In genomic region chr16:45832061-45832746, GRCm38 (mm10) we compare ENCODE assay signal across 11 mouse cellular contexts.
A peak's percentile ranks its signal among the peaks of the same experiment; 100 is the strongest.
DNase-seq lines count a peak whose midpoint lies in the region; ATAC-seq and TF ChIP-seq lines count a peak whose summit lies in the region.
"Had no signal": no experiment of that assay in that cellular context is flagged by ENCODE, and none has a peak within 500 bp of the region (broad histone marks: within the 10 kb centered on the region; RNA-seq: fewer than 3 reads in every experiment).

No protein-coding gene starts in this region.

- CTCF ChIA-PET in Patski (lab: Charles Lee), result no interaction called here

- H3K9ac ChIP-seq in heart, embryonic 12.5 days, result no peak overlapping the region
- no peak overlapping the region for H3K9ac ChIP-seq in heart, embryonic 16.5 days (ENCODE audit: low read length)
- H3K9ac ChIP-seq in liver, embryonic 12.5 days, result no peak overlapping the region

- 0 out of 2 replicates have a peak, but pooled peaks cover 4% of the 10 kb centered on the region for H3K9me3 ChIP-seq in heart, embryonic 12.5 days (replicated peaks)
- peaks cover 2% of the 10 kb centered on the region; the same call in 1 of the 2 replicates for H3K9me3 ChIP-seq in heart, embryonic 16.5 days (replicated peaks; ENCODE audit: control insufficient read depth, low read length)
- H3K9me3 ChIP-seq in liver, embryonic 12.5 days (replicated peaks), result no peaks in the 10 kb centered on the region

- no peak overlapping the region for H3K4me3 ChIP-seq in heart, embryonic 12.5 days
- H3K4me3 ChIP-seq in heart, embryonic 16.5 days (ENCODE audit: low read length), result no peak overlapping the region
- H3K4me3 ChIP-seq in liver, embryonic 12.5 days, result no peak overlapping the region

- TF ChIP-seq CTCF in Patski (IDR thresholded peaks at IDR 0.05), result peak; percentile 29

- peak overlapping the region; percentile 91 for H3K27ac ChIP-seq in heart, embryonic 12.5 days (ENCODE audit: poor library complexity, severe bottlenecking)
- H3K27ac ChIP-seq in heart, embryonic 16.5 days (ENCODE audit: low read length), result peak overlapping the region; percentile 51
- peak overlapping the region; percentile 7; the same call in 1 of the 2 replicates for H3K27ac ChIP-seq in liver, embryonic 12.5 days

- whole genome bisulfite sequencing in heart, embryonic 12.5 days, result 47% methylated on average over 8 of the region's 8 CpGs
- WGBS in heart, embryonic 16.5 days, result 34% methylated on average over 8 of the region's 8 CpGs
- 53% methylated on average over 8 of the region's 8 CpGs for WGBS in liver, embryonic 12.5 days (ENCODE audit: insufficient replicate concordance)

- intact Hi-C loops in heart, postnatal 36 days (cut with DNase I), result no loop called here

- peaks cover 13% of the 10 kb centered on the region for H3K36me3 ChIP-seq in heart, embryonic 12.5 days
- peaks cover 7% of the 10 kb centered on the region for H3K36me3 ChIP-seq in heart, embryonic 16.5 days (ENCODE audit: control insufficient read depth, insufficient read depth)
- H3K36me3 ChIP-seq in liver, embryonic 12.5 days, result no peaks in the 10 kb centered on the region
- H3K36me3 ChIP-seq: G1E had no signal

- in situ Hi-C loops in Patski (cut with MboI; ENCODE audit: low pct_unique_long_range_greater_than_20kb), result loop anchor here (10.0 kb wide), 1 partner anchor 263 kb away; no protein-coding TSS in a partner anchor

- peaks cover 58% of the 10 kb centered on the region for H3K4me1 ChIP-seq in heart, embryonic 12.5 days (replicated peaks)
- peaks cover 39% of the 10 kb centered on the region for H3K4me1 ChIP-seq in heart, embryonic 16.5 days (ENCODE audit: control insufficient read depth, insufficient read depth, low read length)
- H3K4me1 ChIP-seq in liver, embryonic 12.5 days, result peaks cover 25% of the 10 kb centered on the region

- H3K27me3 ChIP-seq in heart, embryonic 12.5 days (replicated peaks), result no peaks in the 10 kb centered on the region
- H3K27me3 ChIP-seq in Patski, result no peaks in the 10 kb centered on the region
- no peaks in the 10 kb centered on the region for H3K27me3 ChIP-seq in heart, embryonic 16.5 days (ENCODE audit: control insufficient read depth, insufficient read depth, low read length)
- no peaks in the 10 kb centered on the region for H3K27me3 ChIP-seq in liver, embryonic 12.5 days (replicated peaks)

- POLR2A ChIA-PET in Patski (lab: Charles Lee), result no interaction called here

- no peak for DNase-seq in heart, postnatal 36 days
- no peak for DNase-seq in Patski (ENCODE audit: low read depth, low spot score)
- no peak for DNase-seq in urinary bladder, postnatal 25 days (ENCODE audit: low spot score)
- no peak for DNase-seq in thymus, postnatal 0 days (ENCODE audit: low spot score)
- no peak for DNase-seq in adrenal gland, postnatal 10 days
- DNase-seq: right cerebral cortex, postnatal 14 days had no signal

- peak; percentile 87 for ATAC-seq in heart, embryonic 12.5 days (ENCODE audit: insufficient number of reproducible peaks, low FRiP score)
- no peak for ATAC-seq in Patski
- peak; percentile 59 for ATAC-seq in heart, embryonic 16.5 days (replicated peaks; ENCODE audit: extremely low read depth, insufficient read depth, low FRiP score)
- no peak for ATAC-seq in liver, embryonic 12.5 days
- ATAC-seq: forebrain, embryonic 14.5 days had no signal

- H3K4me2 ChIP-seq in heart, embryonic 12.5 days, result peak overlapping the region; percentile 39
- peak overlapping the region; percentile 8; the same call in 1 of the 2 replicates for H3K4me2 ChIP-seq in heart, embryonic 16.5 days (ENCODE audit: low read depth, low read length)
- peak overlapping the region; percentile 3; the same call in 1 of the 2 replicates for H3K4me2 ChIP-seq in liver, embryonic 12.5 days

Comparison
In these comparisons a context has a peak if more than half of its experiments do, and no peak if none do; other contexts are left out.
1. ATAC-seq: peak in heart, embryonic 12.5 days (single experiment) and heart, embryonic 16.5 days (single experiment); none in Patski (single experiment) and liver, embryonic 12.5 days (single experiment).
2. H3K27ac ChIP-seq: peak in every context shown above with its lines; median percentile 91 in heart, embryonic 12.5 days; 51 in heart, embryonic 16.5 days; 7 in liver, embryonic 12.5 days.
3. Peak in every context shown above with its lines, with median percentiles within 50 percentile points of each other: H3K4me2 ChIP-seq.